Mouse (Mus musculus): ENCODE data around the gene Anln.

Gene Anln

DNA sequence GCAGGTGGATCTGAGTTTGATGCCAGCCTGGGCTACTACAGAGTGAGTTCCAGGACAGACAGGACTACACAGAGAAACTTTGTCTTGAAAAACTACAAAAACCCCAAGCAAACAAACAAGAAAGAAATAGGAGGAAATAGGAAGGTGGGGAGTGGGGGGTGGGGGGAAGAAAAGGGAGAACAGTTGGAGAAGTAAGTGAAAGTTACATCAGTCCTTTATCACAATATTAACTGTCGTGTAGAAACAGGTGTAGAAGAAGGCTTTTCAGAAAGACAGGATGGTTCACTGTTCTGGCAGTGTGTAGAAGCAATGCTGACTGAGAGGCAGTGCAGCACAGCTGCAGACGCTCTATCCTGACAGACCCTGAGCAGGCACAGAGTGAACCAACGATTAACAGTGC is 14.0 kb upstream of the Anln start:
- DNase-seq (ENCODE audit: low spot score), result no peak

DNA sequence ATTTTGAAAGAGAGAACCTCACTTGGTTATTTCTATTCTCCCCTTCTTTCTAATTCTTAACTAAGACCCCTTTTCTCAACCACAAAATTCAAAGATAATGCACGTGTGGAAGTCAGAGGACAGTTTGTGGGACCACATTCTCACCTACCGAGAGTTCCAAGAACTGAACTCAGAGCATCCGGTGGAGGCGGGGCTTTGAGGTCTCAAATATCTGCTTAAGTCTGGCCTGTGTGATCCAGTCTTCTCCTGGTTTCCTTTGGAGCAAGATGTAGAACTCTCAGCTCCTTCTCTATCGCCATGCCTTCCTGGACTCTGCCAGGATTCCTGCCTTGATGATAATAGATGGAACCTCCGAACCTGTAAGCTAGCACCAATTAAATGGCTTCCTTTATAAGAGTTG is 13.0 kb upstream of the Anln start:
- DNase-seq (ENCODE audit: low spot score), result no peak

DNA sequence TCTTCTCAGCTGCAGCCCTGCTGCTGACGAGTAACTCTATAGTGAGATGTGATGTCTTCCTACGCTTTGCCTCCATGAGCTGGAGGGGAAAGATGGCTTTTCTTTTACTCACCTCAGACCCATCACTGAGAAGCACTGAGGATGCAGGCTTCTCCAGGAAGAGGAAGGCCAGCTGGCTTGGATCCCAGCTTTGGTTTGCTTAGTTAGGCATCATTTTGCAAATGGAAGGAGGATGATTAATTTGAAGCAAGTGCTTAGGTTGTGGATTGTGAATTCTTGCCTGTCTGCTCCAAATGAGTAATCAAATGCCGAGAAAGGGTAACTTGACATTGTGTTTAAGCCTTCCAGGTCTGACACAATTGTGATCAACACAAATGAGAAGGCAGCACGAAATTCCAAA is 10.0 kb upstream of the Anln start:
- DNase-seq (ENCODE audit: low spot score), result no peak

DNA sequence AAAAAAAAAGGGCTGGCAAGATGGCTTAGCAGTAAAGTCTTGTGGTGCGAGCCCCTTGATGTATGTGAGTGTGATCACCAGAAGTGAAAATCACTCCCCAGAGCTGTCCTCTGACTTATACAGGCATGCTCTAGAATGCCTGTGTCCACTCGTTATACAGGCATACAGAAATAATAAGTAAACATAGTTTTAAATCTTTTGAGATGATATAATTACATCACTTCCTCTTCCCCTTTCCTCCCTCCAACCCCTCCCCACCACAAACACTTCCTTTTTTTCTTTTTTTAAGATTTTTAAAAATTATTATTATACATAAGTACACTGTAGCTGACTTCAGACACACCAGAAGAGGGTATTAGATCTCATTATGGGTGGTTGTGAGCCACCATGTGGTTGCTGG is 5.7 kb upstream of the Anln start:
- no peak for DNase-seq (ENCODE audit: low spot score)

DNA sequence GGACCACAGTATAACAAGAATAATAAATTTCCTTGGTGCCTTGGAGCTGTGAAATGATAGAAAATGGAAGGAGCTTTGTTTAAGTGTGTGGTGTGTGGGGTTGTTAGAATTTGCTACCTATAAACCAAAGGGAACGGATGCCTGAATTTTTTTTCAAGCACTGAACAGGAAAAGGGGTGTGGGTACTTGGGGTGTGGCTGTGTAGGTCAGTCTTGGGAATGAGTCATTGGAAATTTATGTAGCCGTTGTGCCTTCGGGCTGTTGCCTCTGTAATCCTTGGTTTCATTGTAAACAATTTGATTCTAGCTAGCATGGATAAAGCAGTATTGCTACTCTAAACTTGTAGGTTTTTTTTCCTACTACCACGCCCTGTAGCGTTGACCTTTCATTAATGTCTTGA is 1.4 kb upstream of the Anln start:
- no peak for DNase-seq (ENCODE audit: low spot score)

DNA sequence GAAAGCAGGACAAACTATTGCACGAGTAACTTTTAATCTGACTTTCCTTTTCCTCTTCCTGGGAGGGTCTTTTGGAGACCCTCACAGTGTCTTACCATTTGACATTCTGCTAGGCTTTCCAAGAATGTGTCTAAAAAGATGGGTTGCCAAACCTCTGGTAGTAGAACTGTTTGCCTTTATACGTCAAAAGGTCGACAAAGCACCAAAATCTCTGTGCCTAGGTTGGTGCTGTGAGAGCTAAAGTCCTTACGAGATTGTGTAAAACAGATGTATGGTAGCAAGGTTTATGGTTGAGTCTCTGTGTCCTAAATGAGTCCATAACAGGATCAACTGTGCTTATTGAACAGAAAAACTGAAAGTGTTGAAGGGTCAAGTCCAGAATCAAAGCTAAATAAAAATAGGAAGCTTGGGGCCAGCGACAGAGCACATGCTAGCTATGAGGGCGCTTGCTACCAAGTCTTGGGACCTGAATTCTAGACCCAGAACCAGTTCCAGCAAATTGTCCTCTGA is 803 bp upstream of the Anln start:
- DNase-seq (ENCODE audit: low spot score), result no peak

DNA sequence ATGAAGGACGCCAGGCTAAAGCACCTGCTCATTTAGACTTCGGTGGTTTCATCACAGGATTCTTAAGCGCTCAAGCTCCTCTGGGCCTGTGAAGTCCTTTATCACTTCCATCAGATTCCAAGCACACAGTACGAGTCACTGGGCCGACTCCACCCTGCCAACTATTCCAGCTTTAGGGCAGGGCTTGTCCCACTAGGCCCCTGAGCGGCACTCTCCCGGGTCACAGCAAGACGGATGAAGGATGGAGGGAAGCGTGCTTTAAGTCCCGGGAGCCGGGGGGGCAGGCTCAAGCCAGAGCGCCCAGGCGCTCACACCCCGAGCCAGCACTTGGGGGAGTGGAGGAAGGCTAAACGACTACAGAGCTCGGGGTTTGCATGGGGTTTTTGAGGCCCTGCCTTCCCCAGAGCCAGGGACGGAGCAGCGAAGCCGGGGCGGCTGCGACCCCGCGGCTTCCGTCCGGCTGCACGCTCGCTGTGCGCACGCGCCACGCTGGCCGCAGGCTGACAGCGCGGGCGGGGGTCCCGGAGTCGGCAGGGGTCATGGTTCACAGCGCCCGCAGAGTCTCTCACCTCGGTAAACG is 497 bp downstream of the Anln start:
- DNase-seq (ENCODE audit: low spot score), result no peak

DNA sequence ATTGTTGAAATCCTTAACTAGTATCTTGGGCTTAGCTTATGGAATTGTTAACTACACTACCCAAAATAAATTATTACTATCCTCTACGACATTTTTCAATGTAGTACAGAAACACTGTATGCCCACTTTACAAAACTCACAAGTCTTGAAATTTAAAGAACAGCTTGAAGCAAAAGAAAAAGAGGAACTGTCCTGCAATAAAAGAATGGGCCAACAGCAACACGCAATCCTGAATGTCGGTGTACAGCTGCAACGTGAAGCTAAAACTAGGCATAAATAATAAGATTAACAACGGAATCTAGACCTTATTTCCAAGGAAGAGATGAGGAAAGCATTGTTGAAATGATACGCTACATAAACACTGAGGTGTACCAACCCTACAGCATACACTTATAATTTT is 1.1 kb downstream of the Anln start:
- no peak for DNase-seq (ENCODE audit: low spot score)

DNA sequence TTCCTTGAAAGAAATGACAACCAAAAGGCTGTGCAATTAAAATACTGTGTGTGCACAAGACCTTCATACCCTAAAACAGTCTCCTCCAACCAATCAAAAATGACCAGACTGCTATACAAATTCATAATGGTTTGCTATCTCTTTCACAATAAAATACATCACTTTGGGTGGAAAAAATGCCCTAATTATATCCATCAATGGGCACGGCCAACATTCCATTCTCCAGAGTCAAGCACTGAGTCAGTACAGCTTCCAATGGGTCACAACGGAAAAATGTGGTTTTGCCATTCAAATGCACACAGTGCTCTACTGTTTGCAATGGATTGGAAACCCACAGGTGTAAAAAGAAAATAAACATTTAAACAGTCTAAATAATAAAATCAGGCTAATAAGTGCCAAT is 3.1 kb downstream of the Anln start:
- DNase-seq (ENCODE audit: low spot score), result no peak

DNA sequence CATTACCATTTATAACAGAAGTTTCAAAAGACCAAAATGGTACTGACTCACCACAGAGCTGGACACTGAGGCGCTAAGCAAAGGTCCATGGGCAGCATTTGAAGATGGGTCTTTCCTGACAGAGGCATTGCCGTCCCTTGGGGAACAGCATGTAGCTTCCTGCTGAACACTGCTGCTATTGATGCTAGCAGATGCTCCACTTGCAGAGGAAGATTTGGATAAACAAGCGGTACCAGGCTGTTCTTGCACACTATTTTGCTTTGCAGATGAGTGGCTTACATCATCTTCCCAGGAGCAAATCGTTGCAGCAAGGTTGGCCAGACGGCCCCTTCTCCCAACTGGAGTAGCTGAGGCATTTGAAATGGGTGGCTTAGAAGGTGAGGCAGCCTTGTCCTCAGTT is 12.9 kb downstream of the Anln start:
- no peak for DNase-seq (ENCODE audit: low spot score)

DNA sequence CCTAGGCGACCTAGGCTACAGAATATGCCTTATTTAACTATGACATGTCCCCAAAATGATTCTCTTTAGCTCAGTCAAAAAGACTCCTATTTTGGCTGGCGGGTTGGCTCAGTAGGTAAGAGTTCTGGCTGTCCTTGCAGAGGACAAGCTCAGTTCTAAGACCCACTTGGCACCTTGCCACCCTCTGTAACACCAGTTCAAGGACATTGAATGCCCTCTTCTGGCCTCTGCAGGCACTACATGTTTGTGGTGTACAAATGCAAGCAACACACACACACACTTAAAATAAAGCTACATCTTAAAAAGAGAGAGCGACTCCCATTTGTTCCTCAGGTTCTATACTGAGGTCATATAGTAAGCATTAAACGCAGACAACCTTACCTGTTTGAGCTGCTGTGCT is 16.2 kb downstream of the Anln start:
- no peak for DNase-seq (ENCODE audit: low spot score)

DNA sequence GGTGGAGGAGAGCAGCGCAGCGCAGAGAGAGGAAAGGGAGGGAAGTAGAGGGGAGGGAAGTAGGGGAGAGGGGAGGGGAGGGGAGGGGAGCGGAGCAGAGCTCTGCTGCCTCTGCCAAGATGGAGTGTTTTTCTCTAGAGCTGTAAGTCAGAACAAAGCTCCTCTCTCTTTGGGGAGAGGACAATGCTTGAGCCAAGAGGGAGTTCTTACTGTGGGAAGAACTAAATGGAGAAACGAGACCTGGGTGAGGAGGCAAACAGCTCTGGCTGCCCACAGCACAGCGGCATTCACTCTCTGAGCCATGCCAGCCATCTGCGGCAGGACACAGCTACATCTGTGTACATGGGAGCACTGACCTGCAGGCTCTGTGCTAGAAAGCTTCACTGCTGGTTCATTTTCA is 21.0 kb downstream of the Anln start:
- DNase-seq (ENCODE audit: low spot score), result no peak

DNA sequence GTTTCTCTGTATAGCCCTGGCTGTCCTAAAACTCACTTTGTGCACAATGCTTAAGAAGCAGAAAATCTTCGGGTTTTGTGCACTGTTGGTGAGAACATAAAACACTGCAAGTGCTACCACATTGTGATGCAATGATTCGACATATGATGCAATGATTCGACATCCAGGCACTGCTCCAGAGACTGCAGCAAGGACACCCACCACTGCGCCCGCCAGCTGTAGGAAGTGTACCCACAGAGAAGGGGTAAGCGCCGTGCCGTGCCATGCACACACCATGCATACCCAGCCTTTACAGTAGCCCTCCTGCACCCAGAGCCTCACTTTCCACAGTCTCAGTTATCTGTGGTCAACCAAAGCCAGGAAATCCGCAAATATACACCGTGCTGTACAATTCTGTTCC is 22.4 kb downstream of the Anln start:
- no peak for DNase-seq (ENCODE audit: low spot score)

DNA sequence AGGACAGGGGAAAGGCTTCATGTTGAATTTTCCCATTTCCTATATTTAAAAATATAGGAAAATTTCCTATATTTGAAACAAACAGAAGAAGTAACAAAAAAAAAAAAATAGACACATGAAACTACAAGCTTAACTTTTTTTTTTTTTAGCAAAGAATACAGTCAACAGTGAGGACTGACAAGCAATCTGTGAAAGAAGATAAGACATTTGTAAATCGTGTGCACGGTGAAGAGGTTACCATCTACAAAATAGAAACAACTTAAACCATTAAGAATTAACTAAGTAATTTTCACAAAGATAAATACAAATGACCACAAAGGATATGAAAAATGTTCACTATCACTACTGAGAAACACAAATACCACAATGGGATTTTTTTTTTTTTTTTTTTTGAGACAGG is 22.8 kb downstream of the Anln start:
- no peak for DNase-seq (ENCODE audit: low spot score)

DNA sequence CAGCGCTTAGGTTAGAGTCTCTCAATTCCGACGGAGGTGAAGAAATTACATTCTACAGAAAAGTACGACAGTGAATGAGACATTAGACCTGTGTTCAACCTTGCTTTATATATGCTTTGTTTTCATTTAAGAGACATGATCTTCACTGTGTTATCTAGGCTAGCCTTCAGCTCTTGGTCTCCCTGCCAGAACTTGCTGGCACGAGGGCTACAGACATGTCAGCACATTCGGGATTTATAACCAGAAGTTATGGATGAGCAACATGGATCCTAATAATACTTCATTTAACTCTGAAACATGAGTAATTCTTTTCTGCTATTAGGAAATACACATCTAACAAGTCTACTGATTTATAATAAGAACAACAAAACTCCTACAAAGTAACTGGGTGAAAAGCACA is 28.1 kb downstream of the Anln start:
- DNase-seq (ENCODE audit: low spot score), result no peak

DNA sequence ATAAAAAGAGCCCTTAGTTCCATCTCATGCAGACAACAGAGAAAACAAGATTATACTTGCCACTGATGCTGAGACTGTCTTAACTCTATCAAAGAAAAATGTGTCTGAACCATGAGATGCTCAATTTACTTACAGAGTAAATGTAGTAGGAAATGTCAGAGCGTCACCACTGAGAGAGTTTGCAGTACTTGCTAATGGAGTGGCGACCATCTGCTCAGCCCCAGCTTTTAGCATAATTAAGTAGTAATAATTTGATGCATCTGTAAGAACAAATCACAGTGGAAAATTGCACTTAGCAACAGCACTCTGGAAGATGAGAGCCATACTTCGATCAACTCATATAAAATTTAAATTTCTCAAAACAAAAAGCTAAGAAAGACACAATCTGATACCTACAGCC is 33.1 kb downstream of the Anln start:
- DNase-seq (ENCODE audit: low spot score), result no peak

DNA sequence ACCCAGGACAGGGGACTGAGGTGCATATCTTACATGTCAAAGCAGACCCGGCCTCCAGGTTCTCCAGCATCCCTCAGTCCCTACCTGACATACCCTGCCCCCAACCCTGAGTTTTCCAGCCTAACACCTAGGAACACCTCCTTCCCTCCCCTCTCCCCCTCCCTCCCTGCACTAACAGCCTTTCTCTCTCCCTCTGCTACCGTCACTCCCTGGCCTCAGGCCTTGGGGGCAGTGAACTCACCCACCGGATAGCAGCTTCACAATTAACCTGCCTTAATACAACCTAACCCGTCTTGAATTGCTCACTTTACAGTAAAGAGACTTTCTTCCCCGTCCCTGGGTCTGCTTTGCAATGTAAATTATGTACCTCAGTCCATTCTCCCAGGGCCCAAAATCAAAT is 35.1 kb downstream of the Anln start:
- no peak for DNase-seq (ENCODE audit: low spot score)

DNA sequence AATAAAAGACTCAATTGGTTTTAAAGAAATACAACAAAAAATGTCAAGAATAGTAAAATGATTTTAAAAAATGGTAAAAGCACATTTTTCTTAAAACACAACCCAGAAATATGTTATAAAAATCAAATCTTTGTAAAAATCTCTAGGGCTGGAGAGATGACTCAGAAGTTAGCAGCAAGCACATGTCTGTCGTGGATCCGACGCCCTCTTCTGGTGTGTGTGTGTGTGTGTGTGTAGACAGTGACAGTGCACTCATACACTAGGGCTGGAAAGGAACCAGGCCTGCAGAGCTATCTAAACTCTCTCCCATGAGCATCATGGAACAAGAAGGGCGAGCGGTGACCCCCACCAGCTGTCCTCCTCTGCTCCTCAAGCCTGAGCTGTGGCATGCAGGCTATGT is 35.5 kb downstream of the Anln start:
- DNase-seq (ENCODE audit: low spot score), result no peak

DNA sequence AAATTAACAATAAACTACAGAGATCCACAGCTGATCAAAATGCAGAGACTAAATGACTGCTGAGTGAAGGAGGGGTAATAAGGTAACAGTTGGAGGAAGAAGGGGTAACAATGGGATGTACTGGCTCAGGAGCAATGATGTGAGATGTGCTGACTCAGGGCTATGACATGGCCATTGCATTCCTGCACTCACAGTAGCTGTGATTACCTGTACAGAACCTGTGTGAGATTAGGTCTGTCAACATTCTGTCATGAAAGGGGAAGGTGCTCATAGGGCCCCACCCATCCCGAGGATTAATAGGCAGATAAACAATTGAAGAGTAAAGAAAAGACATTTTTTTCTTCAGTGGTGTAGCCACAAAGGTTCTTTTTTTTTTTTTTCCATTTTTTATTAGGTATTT is 48.7 kb downstream of the Anln start:
- DNase-seq (ENCODE audit: low spot score), result no peak

DNA sequence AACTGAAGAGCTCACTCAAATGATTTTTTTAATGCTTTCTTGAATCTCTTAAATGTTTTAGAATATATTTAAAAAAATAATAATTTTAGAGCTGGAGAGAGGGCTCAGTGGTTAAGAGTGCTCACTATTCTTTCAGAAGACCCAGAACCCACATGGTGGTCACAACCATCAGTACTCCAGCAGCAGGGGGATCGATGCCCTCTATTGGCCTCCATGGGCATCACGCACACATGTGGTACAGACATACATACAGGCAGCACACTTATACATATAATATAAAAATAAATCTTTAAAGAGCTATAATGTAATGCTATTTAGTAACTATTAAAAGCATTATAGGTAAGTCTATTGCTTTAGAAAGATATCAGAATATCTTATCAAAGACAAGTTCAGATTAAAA is 51.8 kb downstream of the Anln start:
- DNase-seq (ENCODE audit: low spot score), result no peak

DNA sequence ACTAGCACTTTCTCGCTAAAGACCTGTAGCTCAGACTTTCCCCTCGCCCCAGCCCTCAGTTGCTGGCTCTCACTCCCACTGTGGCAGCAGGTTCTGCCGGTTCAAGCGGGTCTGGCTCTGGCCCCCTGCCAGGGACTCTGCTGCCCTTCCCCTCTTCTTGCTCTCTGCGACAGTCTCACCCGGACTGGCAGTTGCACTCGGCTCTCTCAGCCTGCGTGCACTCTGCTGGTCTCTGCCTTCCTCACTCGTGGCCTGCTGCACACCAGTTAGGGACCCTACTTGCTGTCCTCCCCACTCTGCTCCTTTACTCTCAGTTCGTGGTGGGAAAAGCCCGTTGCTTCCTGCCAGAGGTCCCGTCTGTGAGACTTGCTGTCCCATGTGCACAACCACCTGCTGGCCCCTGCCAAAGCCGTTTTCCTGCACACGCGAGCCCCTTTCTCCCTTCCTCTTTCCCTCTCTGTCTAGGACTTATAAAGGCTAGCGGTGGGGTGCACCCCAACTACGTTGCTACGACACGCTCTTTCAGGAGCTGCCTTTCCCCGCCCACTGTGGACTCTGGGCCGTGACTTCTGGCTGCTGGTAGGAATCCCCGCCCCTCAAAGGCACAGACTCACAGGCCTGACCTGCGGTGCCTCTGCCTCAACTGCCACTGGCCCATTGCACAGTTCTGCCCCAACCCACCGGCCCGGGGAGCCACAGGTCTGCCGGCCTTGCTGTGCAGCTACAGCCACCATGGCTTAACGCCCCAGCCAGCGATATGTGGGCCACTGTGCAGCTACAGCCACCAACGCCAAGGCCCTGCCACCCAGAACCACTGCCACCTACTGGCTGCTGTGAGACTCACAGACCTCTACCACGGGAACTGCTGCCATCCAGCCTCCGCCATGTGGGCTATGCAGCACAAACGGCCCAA is 61.3 kb downstream of the Anln start:
- peak; percentile 92 for DNase-seq (ENCODE audit: low spot score)

DNA sequence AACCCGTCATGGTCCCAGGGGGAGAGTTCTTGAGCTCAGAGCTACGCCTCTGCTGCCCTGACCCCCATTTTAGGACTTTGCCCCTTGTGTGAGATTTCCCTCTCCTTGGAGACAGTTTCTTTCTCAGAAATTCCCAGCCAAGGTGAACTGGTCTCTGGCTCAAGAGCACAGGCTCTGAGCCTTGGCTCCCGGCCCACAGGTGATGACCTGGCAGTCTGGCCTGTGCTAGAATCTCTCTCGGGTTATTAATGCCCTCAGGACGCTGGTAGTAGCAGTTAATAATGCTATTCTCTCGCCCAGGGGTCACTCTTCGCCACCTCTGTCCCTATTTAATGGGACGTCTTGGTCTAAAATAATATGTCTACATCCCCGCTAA is 61.9 kb downstream of the Anln start:
- peak; percentile 46 for DNase-seq (ENCODE audit: low spot score)

DNA sequence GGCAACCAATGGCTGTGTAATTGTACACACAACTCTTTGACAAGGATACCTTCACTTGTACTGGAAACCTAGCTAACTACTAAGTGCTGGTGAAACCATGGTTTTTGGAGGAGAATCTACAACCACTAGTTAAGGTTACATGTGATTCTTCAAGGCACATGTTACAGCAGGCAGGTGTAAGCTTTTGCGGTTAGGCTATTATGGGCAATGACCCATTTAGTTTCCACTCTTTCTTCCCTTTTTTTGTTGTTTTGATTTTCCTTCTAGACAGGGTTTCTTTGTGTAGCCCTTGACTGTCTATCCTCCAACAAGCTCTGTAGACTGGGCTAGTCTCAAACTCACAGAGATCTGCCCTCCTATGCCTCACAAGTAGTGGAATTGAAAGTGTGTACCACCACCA is 64.4 kb downstream of the Anln start:
- DNase-seq (ENCODE audit: low spot score), result no peak
